Mouse (Mus musculus) T-cell, adult 2 months (primary cell): ENCODE results near the gene Tedc2.
A peak's percentile ranks its signal among the peaks of the same experiment; 100 is the strongest.

ENCODE experiments used
- DNase-seq: peaks from one replicate; pipeline ENCODE4 v3.0.0; 2022; ENCODE audit warnings: low spot score

The Tedc2 gene

GRCm38 (mm10) chr17:24211631-24212440 is 8.8 kb downstream of the Tedc2 start:
- DNase-seq = no peak

- no peak for DNase-seq
These were observed 10.1 kb downstream of the Tedc2 start for GRCm38 (mm10) chr17:24210591-24210990.

- no peak for DNase-seq
These were observed 10.8 kb downstream of the Tedc2 start for GRCm38 (mm10) chr17:24209916-24210240.

- no peak for DNase-seq
These were observed 11.4 kb downstream of the Tedc2 start, which contains the start of gene Ntn3 for GRCm38 (mm10) chr17:24209043-24209915. Gene Ntn3, minus strand, starts transcription at chr17:24209531.

- DNase-seq = no peak
These were observed 12.0 kb downstream of the Tedc2 start for GRCm38 (mm10) chr17:24208641-24209042.

- DNase-seq = no peak
These were observed 12.6 kb downstream of the Tedc2 start for GRCm38 (mm10) chr17:24207768-24208640.

- peak; percentile 41 for DNase-seq
These were observed 13.9 kb downstream of the Tedc2 start for GRCm38 (mm10) chr17:24206451-24207351.

- DNase-seq = no peak
These were observed 14.7 kb downstream of the Tedc2 start for GRCm38 (mm10) chr17:24205908-24206361.

GRCm38 (mm10) chr17:24205284-24205888 is 15.3 kb downstream of the Tedc2 start, which contains the start of gene Tbc1d24:
Gene Tbc1d24, minus strand, starts transcription at chr17:24205562.
- DNase-seq = peak; percentile 83

GRCm38 (mm10) chr17:24204846-24205245 is 15.8 kb downstream of the Tedc2 start:
- DNase-seq = no peak

- no peak for DNase-seq
These were observed 16.8 kb downstream of the Tedc2 start for GRCm38 (mm10) chr17:24203611-24204534.

GRCm38 (mm10) chr17:24203068-24203467 is 17.6 kb downstream of the Tedc2 start:
- no peak for DNase-seq

- DNase-seq = no peak
These were observed 19.6 kb downstream of the Tedc2 start for GRCm38 (mm10) chr17:24201092-24201491.

- no peak for DNase-seq
These were observed 20.9 kb downstream of the Tedc2 start for GRCm38 (mm10) chr17:24199741-24200140.

- no peak for DNase-seq
These were observed 21.4 kb downstream of the Tedc2 start for GRCm38 (mm10) chr17:24199252-24199651.

GRCm38 (mm10) chr17:24197032-24197824 is 23.4 kb downstream of the Tedc2 start:
- DNase-seq = no peak

GRCm38 (mm10) chr17:24195349-24195748 is 25.3 kb downstream of the Tedc2 start:
- no peak for DNase-seq

- no peak for DNase-seq
These were observed 26.9 kb downstream of the Tedc2 start for GRCm38 (mm10) chr17:24193769-24194168.
